Mouse (Mus musculus): ENCODE results near the gene Cpne4. TPM values are rescaled to one million over a fixed set of nuclear protein-coding genes. Genes with fewer than 3 reads are reported as not detected.

Cpne4 gene
- total RNA-seq, 2 experiments from 2014 or later = not detected

DNA sequence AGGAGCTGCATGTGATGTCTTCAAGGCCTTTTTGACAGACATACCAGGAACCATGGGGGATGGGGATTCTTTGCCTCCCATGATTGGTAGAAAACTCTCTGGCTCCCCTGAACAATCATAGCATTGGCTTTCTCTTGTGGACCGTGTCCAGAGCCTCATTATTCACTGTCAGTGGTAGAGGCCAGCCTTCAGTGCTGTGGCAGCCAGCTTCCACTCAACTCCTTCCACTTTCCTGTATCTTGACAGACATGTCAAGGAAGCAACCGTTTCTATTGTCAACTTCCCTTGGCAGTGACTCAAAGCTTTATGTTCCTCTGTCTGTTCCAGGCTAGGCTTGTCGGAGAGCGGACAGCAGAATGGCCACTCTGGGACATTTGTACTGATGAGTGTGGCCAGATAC, 112.7 kb downstream of the Cpne4 start:
- no peak for ATAC-seq (replicated peaks; ENCODE audit: low FRiP score, low TSS enrichment, poor library complexity, severe bottlenecking)

DNA sequence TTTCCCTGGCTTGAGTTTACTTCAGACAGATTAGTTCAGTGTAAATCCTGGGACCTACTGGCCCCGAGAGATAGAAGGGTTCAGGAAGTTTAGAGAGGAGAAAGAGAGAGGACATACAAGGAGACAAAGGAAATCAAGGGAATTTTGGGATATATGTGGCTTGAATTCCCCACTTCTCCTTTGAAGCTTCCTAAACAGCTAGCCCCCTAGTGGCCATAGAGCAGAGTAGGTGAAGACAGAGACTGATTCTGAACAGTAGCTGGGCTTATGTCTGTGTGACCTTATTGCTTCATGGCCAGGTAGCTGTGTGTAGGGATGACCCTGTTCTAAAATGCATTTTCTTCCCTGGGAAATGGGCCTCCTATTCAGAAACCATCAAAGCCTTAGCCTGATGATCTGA, 129.6 kb downstream of the Cpne4 start:
- no peak for ATAC-seq (replicated peaks; ENCODE audit: low FRiP score, low TSS enrichment, poor library complexity, severe bottlenecking)

DNA sequence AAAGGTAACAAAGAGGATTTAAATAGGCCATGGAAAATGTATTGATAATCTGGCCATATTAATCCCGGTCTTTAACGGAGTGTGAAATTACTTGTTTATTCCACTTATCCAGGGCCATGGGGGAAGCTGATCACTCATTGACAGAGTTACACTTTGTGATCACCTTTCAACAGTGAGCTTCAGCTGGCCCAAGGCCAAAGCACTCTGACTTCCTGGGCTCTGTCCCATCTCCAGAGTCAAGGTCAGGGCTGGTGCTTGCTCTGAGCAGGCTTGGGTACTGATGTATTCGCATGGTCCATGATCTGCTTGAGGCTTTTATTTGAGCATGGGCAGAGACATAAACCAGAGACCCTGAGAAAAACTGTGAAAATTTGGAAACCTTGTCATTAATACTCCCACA, 131.5 kb downstream of the Cpne4 start:
- no peak for ATAC-seq (replicated peaks; ENCODE audit: low FRiP score, low TSS enrichment, poor library complexity, severe bottlenecking)

DNA sequence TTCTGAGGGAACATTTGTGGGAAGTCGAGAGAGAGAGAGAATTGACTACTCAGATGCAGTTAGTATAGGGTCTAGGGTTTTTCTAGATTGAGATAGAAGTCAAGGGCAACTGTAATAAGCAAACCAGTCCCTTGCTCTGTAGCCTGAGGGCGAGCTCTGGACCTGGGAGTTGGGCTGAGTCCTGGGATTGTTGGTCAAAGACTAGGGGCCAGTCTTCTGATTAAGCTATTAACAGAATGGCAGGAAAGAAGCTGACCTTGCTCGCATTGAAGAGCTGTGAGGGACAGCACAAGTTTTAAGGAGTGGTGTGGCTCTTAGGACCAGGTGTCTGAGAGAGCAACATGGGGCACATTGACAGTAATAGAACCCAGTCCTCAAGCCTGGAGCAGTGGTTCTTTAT, 140.0 kb downstream of the Cpne4 start:
- no peak for ATAC-seq (replicated peaks; ENCODE audit: low FRiP score, low TSS enrichment, poor library complexity, severe bottlenecking)

DNA sequence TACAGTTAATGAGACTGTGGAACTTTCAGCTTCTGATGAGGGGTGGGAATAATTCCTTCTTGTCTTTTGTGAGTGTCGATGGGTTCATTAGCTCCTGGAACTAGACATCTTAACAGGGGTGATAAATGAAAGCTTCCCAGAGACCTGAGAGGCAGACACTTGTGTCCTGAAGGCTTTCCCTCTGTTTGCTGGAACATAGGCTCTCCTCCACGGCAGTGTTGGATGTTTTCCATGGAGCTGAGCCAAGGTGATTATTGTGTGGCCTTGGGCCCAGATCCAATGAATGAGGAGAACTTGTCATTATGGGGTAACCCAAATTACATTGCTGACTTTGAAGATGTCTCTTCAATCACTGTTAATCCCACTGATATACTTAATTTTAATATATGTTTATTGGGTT, 146.1 kb downstream of the Cpne4 start:
- ATAC-seq (replicated peaks; ENCODE audit: low FRiP score, low TSS enrichment, poor library complexity, severe bottlenecking) = no peak

DNA sequence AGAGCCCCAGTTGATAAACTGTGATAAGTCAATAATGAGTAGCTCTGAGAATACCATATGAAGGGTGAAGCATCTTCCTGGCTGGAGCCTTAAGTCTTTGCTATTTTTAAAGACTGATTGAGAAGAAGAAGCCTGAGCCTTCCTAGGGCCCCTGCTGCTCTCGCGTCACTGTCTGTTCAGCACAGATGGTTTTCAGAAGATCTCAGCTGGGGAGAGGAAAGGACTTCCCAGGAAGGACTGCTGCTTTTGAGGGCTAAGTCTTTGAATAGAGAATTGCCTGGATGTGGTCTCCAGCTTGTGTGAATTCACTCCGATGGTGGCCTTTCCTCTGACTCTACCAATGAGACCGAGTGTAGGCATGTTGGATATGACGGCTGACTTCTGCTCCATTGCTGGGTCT, 163.7 kb downstream of the Cpne4 start:
- ATAC-seq (replicated peaks; ENCODE audit: low FRiP score, low TSS enrichment, poor library complexity, severe bottlenecking) = no peak

DNA sequence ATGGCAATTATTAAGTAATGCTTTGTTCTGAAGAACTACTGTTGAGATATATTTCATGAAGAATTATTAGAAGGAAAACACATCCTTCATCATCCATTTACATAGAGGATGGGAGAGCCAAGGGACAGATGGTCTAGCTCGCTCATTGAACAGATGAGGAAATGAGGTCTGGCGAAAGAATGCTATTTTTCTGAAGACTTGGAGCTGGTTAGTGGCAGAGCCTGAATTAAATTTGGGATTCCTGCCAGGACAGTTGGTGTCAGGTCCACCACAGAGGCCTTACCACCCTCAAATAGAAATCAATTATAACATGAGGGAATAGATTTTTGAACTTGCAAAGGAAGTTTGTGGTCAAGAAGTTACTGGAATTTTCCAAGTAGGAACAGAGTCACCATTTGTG, 178.2 kb downstream of the Cpne4 start:
- no peak for ATAC-seq (replicated peaks; ENCODE audit: low FRiP score, low TSS enrichment, poor library complexity, severe bottlenecking)

DNA sequence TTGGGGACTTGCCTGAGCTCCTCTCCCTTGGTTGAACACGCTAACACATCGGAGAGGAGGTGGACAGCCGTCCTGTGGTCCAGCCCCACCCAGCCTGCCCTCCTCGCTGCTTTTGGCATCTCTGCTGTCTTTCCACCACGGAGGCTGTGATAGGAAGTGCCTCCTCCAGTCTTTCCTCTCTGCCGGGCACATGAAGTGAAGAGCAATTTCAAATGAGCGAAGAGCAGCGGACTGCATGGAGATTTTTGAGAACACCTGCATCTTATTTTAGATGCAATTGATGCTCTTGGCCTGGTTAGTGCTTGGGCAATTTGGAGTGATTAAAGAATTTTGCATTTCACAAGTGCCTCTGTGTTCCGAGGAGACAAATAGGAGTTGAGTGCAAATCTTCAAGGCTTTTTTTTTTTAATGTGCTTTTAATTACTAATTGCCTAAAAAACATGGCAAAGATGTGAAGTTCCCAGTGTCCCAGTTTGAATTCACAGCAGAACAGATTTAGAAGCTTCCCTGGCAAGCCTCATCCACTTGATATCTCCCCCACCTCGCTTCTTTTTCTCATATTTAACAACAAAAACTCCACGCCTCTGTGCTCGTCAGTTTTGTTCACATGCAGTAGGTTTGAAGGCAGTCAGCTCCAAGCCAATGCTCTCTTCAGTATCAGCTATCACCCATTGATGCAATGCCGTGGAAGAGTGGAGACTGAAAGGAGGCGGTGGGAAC, 195.7 kb downstream of the Cpne4 start:
- no peak for ATAC-seq (replicated peaks; ENCODE audit: low FRiP score, low TSS enrichment, poor library complexity, severe bottlenecking)

DNA sequence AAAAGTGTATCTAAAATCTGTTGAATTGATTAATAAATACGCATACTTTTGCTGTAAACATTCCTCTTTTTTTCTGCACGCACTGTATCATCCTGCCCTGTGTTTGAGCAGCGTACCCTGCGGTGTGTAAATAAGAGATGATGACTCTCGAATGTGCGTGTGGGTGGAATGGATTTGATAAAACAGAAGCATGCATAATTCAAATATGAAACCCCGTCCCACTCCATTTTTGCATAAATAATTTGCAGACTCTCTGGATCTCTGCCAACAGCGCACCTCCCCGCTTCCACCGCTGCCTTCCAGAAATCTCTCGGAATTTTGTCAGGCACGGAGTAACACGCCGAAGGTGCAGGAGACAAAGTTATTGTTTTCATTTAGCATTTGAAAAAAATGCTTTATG, 208.4 kb downstream of the Cpne4 start:
- ATAC-seq (replicated peaks; ENCODE audit: low FRiP score, low TSS enrichment, poor library complexity, severe bottlenecking) = no peak

DNA sequence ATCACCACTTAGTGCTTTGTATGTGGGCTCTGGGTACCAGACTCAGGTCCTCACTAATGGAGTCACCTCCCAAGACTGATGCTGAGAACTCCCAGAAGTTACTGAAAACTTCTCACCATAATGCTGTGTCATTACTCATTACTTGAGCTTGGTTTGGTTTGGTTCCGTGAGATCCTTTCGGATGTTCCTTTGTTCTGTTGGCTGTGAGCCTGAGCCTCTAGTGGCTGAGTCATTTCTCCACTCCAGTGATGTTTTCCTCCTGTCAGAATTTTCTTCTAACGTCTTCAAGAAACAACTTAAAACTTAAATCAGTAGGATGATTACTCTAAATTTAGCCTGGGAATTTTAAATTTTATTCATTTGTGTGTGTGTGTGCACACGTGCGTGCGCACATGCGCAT, 212.9 kb downstream of the Cpne4 start:
- ATAC-seq (replicated peaks; ENCODE audit: low FRiP score, low TSS enrichment, poor library complexity, severe bottlenecking) = no peak

DNA sequence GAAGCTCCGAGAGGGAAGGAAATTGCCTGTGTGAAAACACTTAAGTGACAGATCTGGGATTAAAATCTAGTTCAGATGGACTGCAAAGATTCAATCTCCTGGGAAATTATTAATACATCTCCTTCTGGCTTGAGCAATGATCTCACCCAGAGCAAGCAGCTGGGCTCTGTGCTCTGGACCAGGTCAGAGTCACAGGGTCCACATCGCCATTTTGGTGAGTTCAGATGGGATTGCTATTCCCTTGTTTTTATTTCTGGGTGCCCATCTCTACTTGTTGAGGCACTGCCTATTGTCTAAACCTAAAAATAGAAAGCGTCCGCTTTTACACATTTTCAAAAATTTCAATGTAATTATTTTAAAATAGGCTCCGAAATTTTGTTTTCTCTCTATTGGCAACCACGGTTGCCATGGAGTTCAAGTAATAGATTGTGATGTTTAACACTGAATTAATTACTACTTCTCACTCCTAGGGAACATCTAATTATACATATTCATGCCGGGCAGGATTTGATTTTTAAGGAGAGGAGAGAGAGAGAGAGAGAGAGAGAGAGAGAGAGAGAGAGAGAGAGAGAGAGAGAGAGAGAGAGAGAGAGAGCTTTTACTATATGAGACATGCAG, 229.2 kb downstream of the Cpne4 start:
- no peak for ATAC-seq (replicated peaks; ENCODE audit: low FRiP score, low TSS enrichment, poor library complexity, severe bottlenecking)

DNA sequence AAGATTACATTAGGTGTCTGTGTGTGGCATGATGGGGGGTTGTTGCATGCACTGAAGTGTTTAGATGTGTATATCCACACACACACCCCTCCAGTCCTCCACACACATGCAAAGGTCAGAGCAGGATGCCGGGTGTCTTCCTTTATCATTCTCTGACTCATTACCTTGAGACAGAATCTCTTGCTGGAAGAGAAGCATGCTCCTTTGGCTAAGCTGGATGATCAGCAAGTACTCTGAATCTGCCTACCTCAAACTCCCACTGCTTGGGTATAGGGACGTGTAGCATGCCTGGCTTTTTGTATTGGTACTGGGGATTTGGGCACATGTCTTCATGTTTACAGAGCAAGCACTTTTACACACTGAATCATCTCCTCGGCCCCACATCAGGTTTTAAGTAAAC, 230.0 kb downstream of the Cpne4 start:
- no peak for ATAC-seq (replicated peaks; ENCODE audit: low FRiP score, low TSS enrichment, poor library complexity, severe bottlenecking)

DNA sequence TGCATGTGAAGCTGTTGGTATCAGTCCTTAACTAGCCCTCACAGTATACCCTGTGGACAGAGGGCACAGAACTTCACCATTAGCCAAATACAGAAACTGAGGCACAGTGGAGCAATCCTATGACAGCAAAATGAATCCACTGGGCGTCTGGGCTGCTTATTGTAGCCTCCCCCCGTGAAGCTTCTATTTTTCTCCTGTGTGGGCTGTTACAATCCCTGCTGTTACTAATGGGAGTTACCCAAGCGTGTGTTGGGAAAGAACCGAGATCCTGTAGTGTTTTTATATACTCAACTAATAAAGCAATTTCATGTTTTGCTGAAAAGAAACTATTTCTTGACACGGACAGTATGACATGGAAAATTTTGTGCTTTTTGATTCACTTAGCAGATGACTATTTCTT, 230.7 kb downstream of the Cpne4 start:
- ATAC-seq (replicated peaks; ENCODE audit: low FRiP score, low TSS enrichment, poor library complexity, severe bottlenecking) = no peak

DNA sequence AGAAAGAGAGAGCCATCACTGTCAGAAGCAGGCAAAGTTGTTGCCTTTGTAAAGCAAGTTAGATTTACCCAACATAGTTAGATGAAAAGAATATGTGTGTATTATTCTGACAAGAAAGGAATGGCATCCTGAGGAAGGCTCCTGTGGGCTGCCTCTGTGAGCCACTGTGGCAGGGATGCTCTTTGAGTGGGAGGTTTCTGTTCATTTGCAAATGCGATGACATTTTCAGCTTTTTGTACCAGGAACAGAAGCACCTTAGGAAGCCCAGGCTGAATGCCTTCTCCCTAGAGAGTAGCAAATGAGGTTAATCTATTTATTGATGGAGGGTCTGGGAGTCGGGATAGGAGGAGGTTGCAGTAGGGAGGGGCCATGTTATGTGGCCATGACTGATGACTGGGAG, 249.5 kb downstream of the Cpne4 start:
- ATAC-seq (replicated peaks; ENCODE audit: low FRiP score, low TSS enrichment, poor library complexity, severe bottlenecking) = no peak

DNA sequence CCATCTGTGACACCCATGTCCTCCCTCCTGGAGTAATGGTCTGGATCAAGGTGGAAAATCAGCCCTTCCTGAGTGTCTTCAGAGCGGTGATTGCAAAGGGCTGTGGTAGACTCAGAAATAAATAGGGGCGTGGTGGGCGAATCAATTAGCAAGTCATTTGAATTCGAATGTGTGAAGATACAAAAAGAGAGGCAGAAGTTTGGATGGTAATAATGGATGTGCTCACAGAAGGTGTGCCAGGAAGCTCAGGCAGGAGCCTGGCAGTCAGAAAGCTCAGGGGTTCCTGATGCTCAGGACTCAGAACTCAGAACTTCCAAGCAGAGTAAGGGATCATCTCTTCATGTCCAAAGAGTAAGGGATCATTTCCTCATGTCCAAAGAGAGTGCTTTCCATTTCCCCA, 257.7 kb downstream of the Cpne4 start:
- no peak for ATAC-seq (replicated peaks; ENCODE audit: low FRiP score, low TSS enrichment, poor library complexity, severe bottlenecking)

DNA sequence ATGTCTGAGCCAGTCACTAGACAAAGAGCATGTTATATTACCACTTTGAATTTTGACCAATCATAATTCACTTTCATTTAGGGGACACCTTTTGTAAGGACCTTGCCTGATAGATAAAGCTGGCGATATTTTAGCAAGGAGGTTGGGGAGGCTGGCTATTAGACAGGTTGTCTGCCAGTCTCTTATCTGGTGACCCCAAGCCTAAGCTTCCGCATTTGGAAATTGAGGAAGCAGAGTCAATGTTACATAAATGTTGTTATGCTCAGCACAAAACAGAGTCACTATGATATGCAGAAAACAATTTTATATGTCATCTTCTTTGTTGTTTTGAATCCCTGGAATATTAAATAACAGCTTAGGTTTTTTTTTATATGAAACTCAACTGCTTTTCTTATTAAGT, 267.6 kb downstream of the Cpne4 start:
- no peak for ATAC-seq (replicated peaks; ENCODE audit: low FRiP score, low TSS enrichment, poor library complexity, severe bottlenecking)

DNA sequence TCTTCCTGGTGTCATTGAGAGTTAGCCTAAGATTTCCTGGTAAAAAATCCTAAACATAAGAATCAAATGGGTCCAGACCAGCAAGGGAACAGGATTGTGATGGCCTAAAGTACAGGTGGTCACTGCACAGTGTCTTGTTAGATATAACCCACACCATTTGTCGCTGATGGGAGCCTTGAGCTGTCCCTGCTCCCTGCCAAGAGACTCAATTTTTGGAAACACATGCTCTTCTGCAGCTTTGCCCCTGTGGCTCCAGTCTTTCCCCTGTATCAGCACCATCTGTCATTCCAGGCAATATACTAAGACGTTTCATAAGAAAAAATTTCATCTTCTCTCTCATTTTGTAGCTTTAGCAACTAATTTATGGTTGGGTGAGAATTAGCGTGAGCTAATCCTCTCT, 281.6 kb downstream of the Cpne4 start:
- no peak for ATAC-seq (replicated peaks; ENCODE audit: low FRiP score, low TSS enrichment, poor library complexity, severe bottlenecking)

DNA sequence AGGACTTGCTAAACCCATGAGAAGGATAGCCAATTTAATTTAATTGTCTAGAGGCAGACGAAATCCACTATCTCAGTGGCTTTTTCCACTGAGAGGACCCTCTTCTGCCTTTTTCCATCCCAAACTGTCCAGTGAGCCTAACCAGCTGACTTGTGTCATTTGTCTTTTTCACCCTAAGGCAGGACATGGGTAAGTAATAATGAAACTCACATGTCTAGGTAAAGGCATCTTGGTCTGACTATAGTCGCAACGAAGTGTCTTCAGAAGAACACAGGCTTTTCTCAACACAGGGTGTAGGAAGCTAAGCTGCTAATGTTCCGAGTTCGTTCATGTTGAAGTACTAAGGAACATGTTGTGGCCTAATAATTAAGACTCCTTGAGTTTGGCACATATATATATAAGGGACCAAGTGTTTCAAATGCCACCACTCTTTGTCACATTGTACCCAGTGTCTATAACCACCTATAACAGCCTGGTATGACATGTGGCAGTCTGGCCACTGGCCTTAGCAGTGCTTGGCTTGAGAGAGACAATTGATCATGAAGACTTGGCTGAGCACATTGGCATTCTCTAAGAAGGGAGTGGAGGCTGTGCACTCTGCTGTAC, 286.0 kb downstream of the Cpne4 start:
- ATAC-seq (replicated peaks; ENCODE audit: low FRiP score, low TSS enrichment, poor library complexity, severe bottlenecking) = no peak

DNA sequence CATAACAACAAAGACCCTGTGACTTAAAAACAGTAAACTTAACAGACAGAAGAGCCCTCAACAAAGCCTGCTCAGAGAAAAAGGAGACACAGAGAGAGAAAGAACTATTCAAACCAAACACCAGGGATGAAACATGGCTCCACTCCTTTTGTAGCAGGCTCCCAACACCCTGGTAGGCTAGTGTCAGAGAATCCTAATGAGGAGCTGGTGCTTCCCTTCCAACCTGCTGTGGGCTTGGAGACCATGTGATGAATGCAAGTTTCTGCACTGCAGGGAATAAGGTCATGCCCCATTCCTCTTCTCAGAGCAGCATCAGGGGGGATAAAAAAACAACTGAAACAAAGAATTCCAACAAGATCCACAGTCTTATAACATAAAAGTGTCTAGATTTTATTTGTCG, 290.8 kb downstream of the Cpne4 start:
- ATAC-seq (replicated peaks; ENCODE audit: low FRiP score, low TSS enrichment, poor library complexity, severe bottlenecking) = no peak

DNA sequence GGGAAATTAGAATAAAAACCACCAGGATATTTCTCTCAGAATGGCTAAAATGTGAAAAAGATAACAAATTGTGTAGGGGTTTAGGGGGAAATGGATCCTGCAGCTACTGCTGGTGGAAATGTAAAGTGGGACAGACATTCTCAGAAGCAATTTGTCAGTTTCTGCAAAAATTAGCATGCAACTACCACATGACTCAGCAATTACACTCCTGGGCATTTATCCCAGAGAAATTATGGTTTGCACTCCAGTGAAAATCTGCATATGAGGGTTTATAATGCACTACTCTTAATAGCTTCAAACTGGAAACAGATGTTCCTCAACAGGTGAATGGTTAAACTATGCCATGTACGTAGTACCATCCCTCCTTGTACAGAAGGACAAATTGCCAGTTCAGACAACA, 294.2 kb downstream of the Cpne4 start:
- no peak for ATAC-seq (replicated peaks; ENCODE audit: low FRiP score, low TSS enrichment, poor library complexity, severe bottlenecking)

DNA sequence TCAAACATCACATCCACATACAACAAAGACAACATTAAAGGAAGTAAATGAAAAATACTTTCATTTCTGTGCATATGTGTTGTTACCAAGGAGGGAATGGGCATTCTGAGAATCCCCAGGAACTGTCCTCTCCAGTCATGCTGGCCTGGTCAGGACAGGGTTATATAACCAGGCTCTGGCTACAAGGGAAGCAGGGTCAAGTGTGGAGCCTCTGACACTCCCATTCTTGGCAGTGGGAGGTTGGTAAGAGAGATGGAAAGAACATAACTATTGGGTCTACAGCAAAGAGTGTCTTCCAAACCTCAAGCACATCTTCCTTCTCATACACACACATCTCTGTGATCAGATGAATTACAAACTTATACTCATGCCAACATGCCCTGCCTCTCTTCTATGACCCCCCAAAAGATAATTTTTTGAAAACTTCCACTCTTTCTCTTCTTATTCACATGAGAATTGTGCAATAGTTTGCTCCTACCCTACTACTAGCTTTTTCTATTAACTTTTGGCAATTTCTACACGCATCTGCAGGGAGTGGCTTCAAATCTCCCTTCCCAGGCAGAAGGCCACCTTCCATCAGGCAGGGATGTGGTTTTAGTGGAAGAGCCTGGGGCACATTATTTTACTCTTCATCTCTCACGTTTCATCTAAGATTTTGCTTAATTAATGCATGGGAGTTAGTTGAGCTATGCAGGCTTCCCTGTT, 298.3 kb downstream of the Cpne4 start:
- no peak for ATAC-seq (replicated peaks; ENCODE audit: low FRiP score, low TSS enrichment, poor library complexity, severe bottlenecking)
